Mouse (Mus musculus) spleen, adult 2 months (tissue): ENCODE measurements around the gene Slc25a35. TPM values are rescaled to one million over a fixed set of nuclear protein-coding genes. Genes with fewer than 3 reads are reported as not detected.
"Not testable (repeated sequence)": the region's sequence is repeated elsewhere in the genome, so short reads cannot be mapped to it uniquely, and the experiment has no call there.

Experiments
- DNase-seq, 2 experiments: peaks; one replicate each; pipeline versions ENCODE4 v3.0.0 to v3.0.0-alpha.2; 2012 to 2021; ENCODE audit warnings: low spot score in 2 of 2, low read depth in 1 of 2
- H3K27ac ChIP-seq: fragments of 200-500 bp; 2 replicates; pipeline ENCODE4 v1.5.1; 2012; ENCODE audit warnings: low read length, inconsistent platforms; ENCODE audit not compliant: insufficient read depth
- H3K27me3 ChIP-seq: fragments of 200-500 bp; 2 replicates; pipeline ENCODE4 v1.6.1; 2012; ENCODE audit warnings: mild to moderate bottlenecking, moderate library complexity, low read length, inconsistent platforms; ENCODE audit not compliant: control insufficient read depth, insufficient read depth
- H3K36me3 ChIP-seq: fragments of 200-500 bp; 2 replicates; pipeline ENCODE4 v1.6.1; 2012; ENCODE audit warnings: mild to moderate bottlenecking, low read length, inconsistent platforms; ENCODE audit not compliant: control insufficient read depth, insufficient read depth
- H3K4me1 ChIP-seq: fragments of 200-500 bp; 2 replicates; pipeline ENCODE4 v1.6.1; 2011; ENCODE audit warnings: inconsistent platforms; ENCODE audit not compliant: control insufficient read depth, insufficient read depth, insufficient read length
- H3K4me3 ChIP-seq: fragments of 200-500 bp; 2 replicates; pipeline ENCODE4 v1.5.1; 2011; ENCODE audit warnings: mild to moderate bottlenecking, inconsistent platforms; ENCODE audit not compliant: insufficient read depth, insufficient read length; ENCODE audit errors: extremely low read depth
- CTCF ChIP-seq: fragments of 200-500 bp; IDR thresholded peaks from 2 replicates; pipeline ENCODE4 v1.5.1; 2011; ENCODE audit warnings: mild to moderate bottlenecking, inconsistent platforms; ENCODE audit not compliant: insufficient read depth, insufficient read length, insufficient replicate concordance; ENCODE audit errors: extremely low read depth
- POLR2A ChIP-seq: fragments of 200-500 bp; IDR thresholded peaks from 2 replicates; pipeline ENCODE4 v1.6.1; 2011; ENCODE audit warnings: low read depth, low read length, inconsistent platforms
- WGBS: fragments of 180-500 bp; shearing (Covaris S2); methylation state at CpG from one replicate; pipeline ENCODE4 v1.1.7; 2018; 5-methylcytosine and 5-hydroxymethylcytosine counted together
- polyA plus RNA-seq: library from polyadenylated mRNA; depleted of rRNA; stranded (reverse); fragments of >200 nt; gene quantifications from 2 replicates; pipeline ENCODE4 v1.2.3, GENCODE M21; 2012

Gene Slc25a35
- polyA plus RNA-seq, 1 experiment, result 13.1 TPM

- H3K27me3 ChIP-seq, result no peaks in the 10 kb centered on the region
- 74% methylated on average over 4 of the region's 4 CpGs for WGBS
- peaks cover 24% of the 10 kb centered on the region for H3K36me3 ChIP-seq
- no peaks in the 10 kb centered on the region for H3K4me1 ChIP-seq
- TF ChIP-seq POLR2A, result no peak
- TF ChIP-seq CTCF, result no peak
- DNase-seq, result no peak
- no peak overlapping the region for H3K27ac ChIP-seq
- H3K4me3 ChIP-seq, result no peak overlapping the region
Measured at GRCm38 (mm10) chr11:69003592-69003991, 35.7 kb downstream of the Slc25a35 start.

GRCm38 (mm10) chr11:69005193-69005592 is 37.3 kb downstream of the Slc25a35 start:
- Histone ChIP-seq H3K27ac (no peak overlapping the region), H3K4me3 (no peak overlapping the region), H3K4me1 (no peaks in the 10 kb centered on the region), H3K27me3 (no peaks in the 10 kb centered on the region), H3K36me3 (peaks cover 18% of the 10 kb centered on the region)
- no peak for DNase-seq
- WGBS, result 82% methylated on average over 7 of the region's 7 CpGs
- TF ChIP-seq POLR2A, result no peak
- no peak for TF ChIP-seq CTCF

- H3K27me3 ChIP-seq, H3K36me3 ChIP-seq, DNase-seq, H3K27ac ChIP-seq, H3K4me1 ChIP-seq, H3K4me3 ChIP-seq: not testable (repeated sequence)
Measured at GRCm38 (mm10) chr11:69006575-69006974, 38.6 kb downstream of the Slc25a35 start.

- peak; percentile 77 to 91 for DNase-seq
- H3K4me3 ChIP-seq, result peak within 1 kb of the TSS; percentile 85
- H3K4me1 ChIP-seq, result peaks cover 2% of the 10 kb centered on the region
- H3K27me3 ChIP-seq, result no peaks in the 10 kb centered on the region
- TF ChIP-seq POLR2A, result no peak
- TF ChIP-seq CTCF, result no peak
- H3K27ac ChIP-seq, result no peak within 1 kb of the TSS
- 9% methylated on average over 38 of the region's 38 CpGs for WGBS
- H3K36me3 ChIP-seq, result no peaks in the 10 kb centered on the region
Measured at GRCm38 (mm10) chr11:69008182-69009121, 40.5 kb downstream of the Slc25a35 start, which contains the start of gene Pfas. Gene Pfas (minus strand): TSS chr11:69008460.

GRCm38 (mm10) chr11:69009508-69009907 is 41.6 kb downstream of the Slc25a35 start:
- TF ChIP-seq CTCF, result no peak
- TF ChIP-seq POLR2A, result no peak
- H3K4me3 ChIP-seq, result no peak overlapping the region
- no peak for DNase-seq
- no peak overlapping the region for H3K27ac ChIP-seq
- no peaks in the 10 kb centered on the region for H3K36me3 ChIP-seq
- WGBS, result 93% methylated on average over 1 of the region's 1 CpGs
- H3K4me1 ChIP-seq, result peaks cover 2% of the 10 kb centered on the region
- no peaks in the 10 kb centered on the region for H3K27me3 ChIP-seq

- H3K27ac ChIP-seq, result no peak overlapping the region
- H3K27me3 ChIP-seq, result no peaks in the 10 kb centered on the region
- no peaks in the 10 kb centered on the region for H3K36me3 ChIP-seq
- DNase-seq, result no peak
- no peak overlapping the region for H3K4me3 ChIP-seq
- WGBS, result 87% methylated on average over 15 of the region's 15 CpGs
- peaks cover 2% of the 10 kb centered on the region for H3K4me1 ChIP-seq
- TF ChIP-seq POLR2A (no peak), CTCF (no peak)
Measured at GRCm38 (mm10) chr11:69010400-69011323, 42.7 kb downstream of the Slc25a35 start.

- DNase-seq, H3K27me3 ChIP-seq, H3K36me3 ChIP-seq, H3K4me1 ChIP-seq, H3K27ac ChIP-seq, H3K4me3 ChIP-seq: not testable (repeated sequence)
- WGBS, result 44% methylated on average over 2 of the region's 2 CpGs
Measured at GRCm38 (mm10) chr11:69011445-69011844, 43.5 kb downstream of the Slc25a35 start.
